ENCODE assay signal across 10 mouse cellular contexts in the genomic region with DNA sequence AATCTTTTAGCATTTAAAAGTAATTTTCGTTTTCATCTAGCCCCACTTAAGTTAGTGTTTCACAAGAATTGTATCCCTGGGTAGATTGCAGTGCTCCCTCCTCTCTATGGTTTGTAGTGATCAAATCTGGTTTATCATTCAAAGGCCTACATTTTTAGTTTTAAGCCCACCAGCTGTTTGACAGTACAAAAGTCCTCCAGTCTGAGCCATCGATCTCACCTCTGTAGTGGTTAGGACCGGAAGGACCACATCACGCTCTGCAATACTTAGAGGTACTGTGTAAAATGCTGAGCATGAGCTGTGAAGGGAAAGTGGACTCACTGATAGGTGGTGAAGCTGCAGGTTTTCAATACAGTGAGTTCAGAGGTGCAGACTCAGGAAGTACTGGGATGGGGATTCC. TPM values are rescaled to one million over a fixed set of nuclear protein-coding genes. Genes with fewer than 3 reads are reported as not detected.
DNase-seq lines count a peak whose midpoint lies in the region; ATAC-seq lines count a peak whose summit lies in the region.
"Had no signal": no experiment of that assay in that cellular context is flagged by ENCODE, and none has a peak within 500 bp of the region (broad histone marks: within the 10 kb centered on the region; RNA-seq: fewer than 3 reads in every experiment).

No protein-coding gene starts in this region.

- intact Hi-C loops in heart, postnatal 14 days (cut with DNase I), result no loop called here
- intact Hi-C loops in left cerebral cortex, postnatal 10 days (cut with DNase I), result no loop called here

- peak overlapping the region; percentile 87 for H3K4me2 ChIP-seq in heart, embryonic 11.5 days
- peak overlapping the region; percentile 83 for H3K4me2 ChIP-seq in liver, embryonic 13.5 days

- peak overlapping the region; percentile 85 for H3K4me3 ChIP-seq in heart, embryonic 11.5 days (ENCODE audit: low read depth, low read length)
- H3K4me3 ChIP-seq in forebrain, embryonic 10.5 days, result peak overlapping the region; percentile 60
- peak overlapping the region; percentile 95 for H3K4me3 ChIP-seq in liver, embryonic 13.5 days (replicated peaks)

- no peak for DNase-seq in heart, postnatal 14 days
- DNase-seq in A20 (ENCODE audit: low read depth, low spot score), result peak; percentile 48
- no peak for DNase-seq in forebrain, embryonic 10.5 days (ENCODE audit: extremely low spot score, low spot score)
- DNase-seq in liver, embryonic 13.5 days, result no peak
- DNase-seq in adrenal gland, postnatal 10 days, result no peak
- DNase-seq in spleen, adult 18-20 months, result no peak
- DNase-seq in left cerebral cortex, postnatal 10 days (ENCODE audit: extremely low spot score in 1 of 2, low spot score in 2 of 2), result no peak

- peaks cover 17% of the 10 kb centered on the region for H3K4me1 ChIP-seq in heart, embryonic 11.5 days (ENCODE audit: control insufficient read depth, insufficient read depth, low read length)
- H3K4me1 ChIP-seq in forebrain, embryonic 10.5 days, result peaks cover 36% of the 10 kb centered on the region
- peaks cover 47% of the 10 kb centered on the region for H3K4me1 ChIP-seq in liver, embryonic 13.5 days (replicated peaks)

- WGBS in heart, embryonic 11.5 days (ENCODE audit: insufficient replicate concordance), result 23% methylated on average over 4 of the region's 4 CpGs
- WGBS in forebrain, embryonic 10.5 days, result 46% methylated on average over 4 of the region's 4 CpGs
- 10% methylated on average over 4 of the region's 4 CpGs for WGBS in liver, embryonic 13.5 days (ENCODE audit: insufficient replicate concordance)

- H3K27ac ChIP-seq in heart, embryonic 11.5 days (ENCODE audit: low read depth, low read length), result peak overlapping the region; percentile 100
- H3K27ac ChIP-seq in forebrain, embryonic 10.5 days, result peak overlapping the region; percentile 99
- H3K27ac ChIP-seq in liver, embryonic 13.5 days, result peak overlapping the region; percentile 99

- peak overlapping the region; percentile 96 for H3K9ac ChIP-seq in heart, embryonic 11.5 days (ENCODE audit: low read depth, low read length)
- H3K9ac ChIP-seq in liver, embryonic 13.5 days, result peak overlapping the region; percentile 99

- H3K36me3 ChIP-seq in heart, embryonic 11.5 days (ENCODE audit: control insufficient read depth, insufficient read depth, low read length), result peaks cover 3% of the 10 kb centered on the region; the same call in 1 of the 2 replicates
- peaks cover 30% of the 10 kb centered on the region for H3K36me3 ChIP-seq in forebrain, embryonic 10.5 days (replicated peaks)
- H3K36me3 ChIP-seq in liver, embryonic 13.5 days, result peaks cover 16% of the 10 kb centered on the region

- ATAC-seq in heart, embryonic 11.5 days (replicated peaks; ENCODE audit: insufficient number of reproducible peaks, low FRiP score, low TSS enrichment), result no peak
- no peak for ATAC-seq in liver, embryonic 13.5 days (ENCODE audit: low read depth)

- no peaks in the 10 kb centered on the region for H3K27me3 ChIP-seq in heart, embryonic 11.5 days (ENCODE audit: control insufficient read depth, insufficient read depth, low read length)
- H3K27me3 ChIP-seq in forebrain, embryonic 10.5 days (ENCODE audit: poor library complexity, severe bottlenecking), result no peaks in the 10 kb centered on the region
- H3K27me3 ChIP-seq in liver, embryonic 13.5 days, result no peaks in the 10 kb centered on the region
- H3K27me3 ChIP-seq: Patski had no signal

- no peaks in the 10 kb centered on the region for H3K9me3 ChIP-seq in heart, embryonic 11.5 days (replicated peaks; ENCODE audit: control insufficient read depth, low read length)
- no peaks in the 10 kb centered on the region for H3K9me3 ChIP-seq in forebrain, embryonic 10.5 days
- no peaks in the 10 kb centered on the region for H3K9me3 ChIP-seq in liver, embryonic 13.5 days (replicated peaks)

RNA-seq across cellular contexts. Expression of a gene that starts 1.0 kb away (rescaled TPM):
- 121 and 128 TPM in 2 replicates for polyA plus RNA-seq in heart, embryonic 11.5 days (2014; fragmentation: Nextera tagmentation; extraction: Ambion mirVana)
- 10 to 100 TPM; 53.8 to 57.2 TPM for total RNA-seq in heart, postnatal 14 days (2021)
- 162 and 168 TPM in 2 replicates for polyA plus RNA-seq in forebrain, embryonic 10.5 days (2016; fragmentation: Nextera tagmentation; extraction: Ambion mirVana)
- 101 and 109 TPM in 2 replicates for polyA plus RNA-seq in liver, embryonic 13.5 days (2015; fragmentation: Nextera tagmentation; extraction: Ambion mirVana)
- 10 to 100 TPM; 90.6 to 91.7 TPM for total RNA-seq in adrenal gland, postnatal 10 days (2021)
- 10 to 100 TPM; 83.2 to 84.2 TPM for total RNA-seq in left cerebral cortex, postnatal 10 days (2021)

RNA-seq across cellular contexts. Expression of a gene that starts 10.3 kb away (rescaled TPM):
- 0.93 and 1.5 TPM in 2 replicates for polyA plus RNA-seq in heart, embryonic 11.5 days (2014; fragmentation: Nextera tagmentation; extraction: Ambion mirVana)
- not detected for total RNA-seq in heart, postnatal 14 days (2021)
- 0.36 TPM in 1 of 2 replicates, not detected in the other for polyA plus RNA-seq in forebrain, embryonic 10.5 days (2016; fragmentation: Nextera tagmentation; extraction: Ambion mirVana)
- polyA plus RNA-seq in liver, embryonic 13.5 days (2015; fragmentation: Nextera tagmentation; extraction: Ambion mirVana), result 0.34 and 0.70 TPM in 2 replicates
- total RNA-seq in adrenal gland, postnatal 10 days (2021), result under 1 TPM in 1 of 2 experiments, not detected in 1; 0.30 TPM
- total RNA-seq in left cerebral cortex, postnatal 10 days (2021), result not detected
- total RNA-seq: neutrophil, adult 5-6 weeks had no signal
- polyA plus RNA-seq: Patski had no signal

RNA-seq across cellular contexts. Expression of a gene that starts 24.3 kb away (rescaled TPM):
- polyA plus RNA-seq in heart, embryonic 11.5 days (2014; fragmentation: Nextera tagmentation; extraction: Ambion mirVana), result not detected in 2 replicates
- not detected for total RNA-seq in heart, postnatal 14 days (2021)
- polyA plus RNA-seq in forebrain, embryonic 10.5 days (2016; fragmentation: Nextera tagmentation; extraction: Ambion mirVana), result not detected in 2 replicates
- 0.13 TPM in 1 of 2 replicates, not detected in the other for polyA plus RNA-seq in liver, embryonic 13.5 days (2015; fragmentation: Nextera tagmentation; extraction: Ambion mirVana)
- under 1 TPM; 0.27 to 0.97 TPM for total RNA-seq in adrenal gland, postnatal 10 days (2021)
- not detected for total RNA-seq in left cerebral cortex, postnatal 10 days (2021)
- total RNA-seq: neutrophil, adult 5-6 weeks had no signal
- polyA plus RNA-seq: Patski had no signal

RNA-seq across cellular contexts. Expression of a gene that starts 31.6 kb away (rescaled TPM):
- polyA plus RNA-seq in heart, embryonic 11.5 days (2014; fragmentation: Nextera tagmentation; extraction: Ambion mirVana), result not detected in 2 replicates
- total RNA-seq in heart, postnatal 14 days (2021), result not detected
- not detected in 2 replicates for polyA plus RNA-seq in forebrain, embryonic 10.5 days (2016; fragmentation: Nextera tagmentation; extraction: Ambion mirVana)
- not detected in 2 replicates for polyA plus RNA-seq in liver, embryonic 13.5 days (2015; fragmentation: Nextera tagmentation; extraction: Ambion mirVana)
- total RNA-seq in adrenal gland, postnatal 10 days (2021), result not detected
- total RNA-seq in left cerebral cortex, postnatal 10 days (2021), result 1 to 10 TPM; 2.2 to 2.8 TPM
- total RNA-seq: neutrophil, adult 5-6 weeks had no signal

RNA-seq across cellular contexts. Expression of a gene that starts 49.4 kb away (rescaled TPM):
- polyA plus RNA-seq in heart, embryonic 11.5 days (2014; fragmentation: Nextera tagmentation; extraction: Ambion mirVana), result 0.26 and 0.42 TPM in 2 replicates
- 1 to 10 TPM; 4.2 to 4.6 TPM for total RNA-seq in heart, postnatal 14 days (2021)
- polyA plus RNA-seq in forebrain, embryonic 10.5 days (2016; fragmentation: Nextera tagmentation; extraction: Ambion mirVana), result 1.6 and 2.5 TPM in 2 replicates
- polyA plus RNA-seq in liver, embryonic 13.5 days (2015; fragmentation: Nextera tagmentation; extraction: Ambion mirVana), result 0.07 TPM in 1 of 2 replicates, not detected in the other
- 100 to 1,000 TPM; 121 to 185 TPM for total RNA-seq in adrenal gland, postnatal 10 days (2021)
- 1 to 10 TPM; 6.0 to 7.0 TPM for total RNA-seq in left cerebral cortex, postnatal 10 days (2021)
- total RNA-seq: neutrophil, adult 5-6 weeks had no signal
